Mouse (Mus musculus): ENCODE measurements around the gene Phf13.

GRCm38 (mm10) chr4:151994228-151995171 lies 1.6 kb downstream of the Phf13 start:
- TF ChIP-seq CTCF (IDR thresholded peaks at IDR 0.05; ENCODE audit: low read depth, low read length) (no peak), GATA2 (IDR thresholded peaks at IDR 0.05; ENCODE audit: borderline replicate concordance, low read depth, low read length) (0 out of 2 replicates have a peak, but pooled peaks have one; percentile 42), POLR2AphosphoS5 (IDR thresholded peaks at IDR 0.05; ENCODE audit: insufficient replicate concordance, low read depth, low read length) (no peak)
